Mouse (Mus musculus): Measurements from ENCODE around the gene Ube2l3. TPM values are rescaled to one million over a fixed set of nuclear protein-coding genes. Genes with fewer than 3 reads are reported as not detected.
A peak's percentile ranks its signal among the peaks of the same experiment; 100 is the strongest.

Ube2l3 gene
- total RNA-seq, 2 experiments from 2014 or later = 33.8 to 77.2 TPM

DNA sequence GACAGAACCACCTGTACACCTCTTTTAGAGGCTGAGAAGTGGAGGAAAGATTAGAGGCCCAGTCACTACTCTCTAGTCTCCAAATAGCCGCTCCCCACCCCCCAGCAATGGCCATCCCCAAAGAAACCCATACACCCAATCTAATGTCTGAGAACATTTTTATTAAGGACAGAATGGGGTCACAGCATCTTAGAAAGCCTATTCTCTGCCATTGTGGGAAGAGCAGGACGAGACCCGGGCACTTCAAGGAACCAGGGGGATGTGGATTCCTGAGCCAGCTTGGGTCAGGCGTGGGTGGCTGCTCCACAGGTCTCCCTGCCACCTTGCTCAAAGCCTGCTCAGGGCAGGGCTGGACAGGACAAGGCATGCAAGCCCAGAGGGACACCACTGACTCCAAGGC is 50.6 kb downstream of the Ube2l3 start:
- no peak for ATAC-seq (replicated peaks; ENCODE audit: low FRiP score, poor library complexity, severe bottlenecking)

DNA sequence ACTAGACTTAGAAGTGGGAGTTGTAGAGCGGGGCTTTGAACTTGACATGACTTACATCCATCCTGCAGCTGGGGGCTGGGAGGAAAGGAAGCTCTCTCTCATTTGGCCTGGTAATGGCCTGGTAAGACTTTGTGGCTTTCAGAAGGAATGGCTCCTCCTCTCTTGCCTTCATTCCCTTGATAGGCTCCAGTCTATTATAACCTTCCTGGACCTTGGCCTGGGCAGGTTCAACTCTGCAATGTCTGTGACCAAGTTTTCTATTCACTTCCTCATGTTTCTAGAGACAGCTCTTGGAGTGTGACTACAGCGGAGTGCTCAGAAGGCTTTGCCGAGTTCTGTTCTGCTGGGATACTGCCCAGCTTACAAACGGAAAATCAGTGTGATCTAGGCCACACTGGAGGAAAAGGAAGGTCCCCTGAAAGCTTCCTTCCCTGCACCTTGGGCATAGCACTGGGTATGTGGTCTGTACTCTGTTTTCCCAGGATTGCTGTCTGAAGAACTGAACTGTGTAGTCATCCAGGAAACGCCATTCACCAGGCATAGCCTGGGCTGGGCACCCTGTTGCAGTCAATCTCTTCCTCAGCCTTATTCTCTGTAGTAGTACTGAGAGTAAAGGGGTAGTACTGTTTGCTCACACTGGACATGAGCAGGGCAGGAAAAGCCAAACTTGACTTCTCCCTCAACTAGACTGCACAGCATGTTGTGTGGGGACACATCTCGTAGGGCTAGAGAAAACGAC is 51.8 kb downstream of the Ube2l3 start:
- no peak for ATAC-seq (replicated peaks; ENCODE audit: low FRiP score, poor library complexity, severe bottlenecking)

DNA sequence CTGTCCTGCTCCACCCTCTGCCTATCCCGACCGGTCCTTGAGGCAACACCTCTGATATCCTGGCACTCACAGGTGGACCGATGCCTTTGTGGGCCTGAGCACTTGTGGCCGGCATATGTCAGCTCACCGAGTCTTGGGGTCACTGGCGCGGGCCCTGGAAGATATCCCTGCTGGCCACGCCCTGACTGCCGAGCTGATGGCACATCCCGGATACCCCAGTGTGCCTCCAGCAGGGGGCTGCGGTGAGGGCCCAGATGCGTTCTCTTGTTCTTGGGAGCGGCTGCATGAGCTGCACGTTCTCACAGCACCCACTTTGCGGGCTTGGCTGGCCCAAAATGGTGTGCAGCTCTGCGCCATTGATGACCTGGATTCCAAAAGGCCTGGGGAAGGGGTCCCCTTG is 54.4 kb downstream of the Ube2l3 start:
- ATAC-seq (replicated peaks; ENCODE audit: low FRiP score, poor library complexity, severe bottlenecking) = no peak

DNA sequence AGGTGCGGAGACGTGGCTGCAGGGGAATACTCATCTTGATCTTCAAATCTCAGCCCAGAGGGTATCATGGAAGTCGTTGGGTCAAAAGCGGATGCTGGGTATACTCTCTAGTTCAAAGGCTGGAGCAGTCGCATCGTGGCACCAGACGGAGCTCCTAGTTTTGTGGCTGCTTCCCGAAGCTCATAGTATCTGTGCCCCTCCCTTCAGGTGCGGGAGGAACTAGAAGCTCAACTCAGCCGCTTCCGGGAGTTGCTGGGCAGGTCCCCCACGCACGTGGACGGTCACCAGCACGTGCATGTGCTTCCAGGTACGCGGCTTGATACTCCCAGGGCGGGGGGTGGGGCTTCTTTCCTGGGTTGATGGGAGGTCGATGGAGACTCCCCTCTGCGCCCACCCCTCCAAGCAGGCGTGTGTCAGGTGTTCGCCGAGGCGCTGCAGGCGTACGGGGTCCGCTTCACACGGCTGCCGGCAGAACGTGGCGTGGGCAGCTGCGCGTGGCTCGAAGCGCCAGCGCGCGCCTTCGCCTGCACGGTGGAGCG is 55.0 kb downstream of the Ube2l3 start:
- no peak for ATAC-seq (replicated peaks; ENCODE audit: low FRiP score, poor library complexity, severe bottlenecking)

DNA sequence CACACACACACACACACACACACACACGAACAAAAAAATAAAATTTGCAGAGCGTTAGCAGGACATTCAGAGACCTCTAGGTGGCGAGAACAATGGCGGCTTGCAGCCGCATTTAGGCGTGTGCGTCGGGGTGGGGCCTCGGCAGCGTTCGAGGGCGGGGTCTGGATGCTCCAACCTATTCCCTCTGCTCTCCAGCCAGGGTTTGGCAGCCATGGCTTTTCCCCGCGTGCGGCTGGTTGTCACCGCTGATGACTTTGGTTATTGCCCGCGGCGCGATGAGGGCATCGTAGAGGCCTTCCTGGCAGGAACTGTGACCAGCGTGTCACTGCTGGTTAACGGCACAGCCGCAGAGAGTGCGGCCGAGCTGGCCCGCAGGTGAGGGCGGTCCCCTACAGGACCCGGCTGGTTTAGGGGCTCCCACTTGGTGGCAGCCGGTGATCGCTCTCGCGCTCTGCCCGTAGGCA is 55.6 kb downstream of the Ube2l3 start, which contains the start of gene Ccdc116:
Gene Ccdc116, minus strand, starts transcription at position 458 of the 464 bp plus-strand sequence.
- ATAC-seq (replicated peaks; ENCODE audit: low FRiP score, poor library complexity, severe bottlenecking) = peak; percentile 81

DNA sequence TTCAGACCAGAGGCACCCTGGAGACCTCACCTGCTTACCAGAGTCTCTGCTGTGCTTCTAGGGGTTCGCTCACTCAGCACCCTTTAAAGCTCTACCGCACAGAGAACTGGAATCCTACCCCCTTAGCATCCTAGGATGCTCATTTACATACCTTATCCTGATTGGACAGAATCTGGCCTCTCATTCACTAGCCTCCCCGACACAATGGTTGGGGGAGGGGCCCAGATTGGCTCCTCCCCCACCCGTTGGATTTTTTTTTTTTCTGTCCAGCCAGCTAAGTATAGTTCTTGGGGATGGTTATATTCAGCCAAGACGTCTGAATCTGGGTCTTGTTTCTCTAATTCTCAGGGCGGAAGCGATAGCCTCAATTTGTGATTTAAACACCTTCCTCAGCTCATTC is 58.1 kb downstream of the Ube2l3 start, which contains the start of gene Ydjc:
Gene Ydjc, plus strand, starts transcription at position 283 of the 400 bp plus-strand sequence.
- ATAC-seq (replicated peaks; ENCODE audit: low FRiP score, poor library complexity, severe bottlenecking) = no peak

DNA sequence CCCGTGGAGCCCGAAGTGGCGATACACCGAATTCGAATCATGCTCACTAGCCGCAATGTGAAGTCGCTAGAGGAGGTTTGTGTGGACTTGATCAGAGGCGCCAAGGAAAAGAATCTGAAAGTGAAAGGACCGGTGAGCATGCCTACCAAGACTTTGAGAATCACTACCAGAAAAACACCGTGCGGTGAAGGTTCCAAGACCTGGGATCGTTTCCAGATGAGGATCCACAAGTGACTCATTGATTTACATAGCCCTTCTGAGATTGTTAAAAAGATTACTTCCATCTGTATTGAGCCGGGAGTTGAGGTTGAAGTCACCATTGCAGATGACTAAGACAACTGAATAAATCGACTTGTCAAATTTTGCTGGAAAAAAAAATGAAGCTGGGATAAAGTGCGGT is 65.1 kb downstream of the Ube2l3 start:
- no peak for ATAC-seq (replicated peaks; ENCODE audit: low FRiP score, poor library complexity, severe bottlenecking)

DNA sequence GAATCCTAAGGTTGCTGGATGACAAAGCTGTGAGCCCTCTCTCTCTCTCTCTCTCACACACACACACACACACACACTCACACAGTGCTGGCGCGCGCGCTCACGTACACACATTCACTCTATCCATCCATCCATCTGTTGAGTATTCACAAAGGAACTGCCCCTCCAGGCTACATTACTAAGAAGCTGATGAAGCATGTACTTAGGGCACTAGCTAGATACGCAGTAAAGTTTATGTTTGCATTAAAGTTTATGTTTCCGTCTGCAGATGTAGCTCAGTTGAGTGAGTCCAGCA is 69.6 kb downstream of the Ube2l3 start:
- no peak for ATAC-seq (replicated peaks; ENCODE audit: low FRiP score, poor library complexity, severe bottlenecking)

DNA sequence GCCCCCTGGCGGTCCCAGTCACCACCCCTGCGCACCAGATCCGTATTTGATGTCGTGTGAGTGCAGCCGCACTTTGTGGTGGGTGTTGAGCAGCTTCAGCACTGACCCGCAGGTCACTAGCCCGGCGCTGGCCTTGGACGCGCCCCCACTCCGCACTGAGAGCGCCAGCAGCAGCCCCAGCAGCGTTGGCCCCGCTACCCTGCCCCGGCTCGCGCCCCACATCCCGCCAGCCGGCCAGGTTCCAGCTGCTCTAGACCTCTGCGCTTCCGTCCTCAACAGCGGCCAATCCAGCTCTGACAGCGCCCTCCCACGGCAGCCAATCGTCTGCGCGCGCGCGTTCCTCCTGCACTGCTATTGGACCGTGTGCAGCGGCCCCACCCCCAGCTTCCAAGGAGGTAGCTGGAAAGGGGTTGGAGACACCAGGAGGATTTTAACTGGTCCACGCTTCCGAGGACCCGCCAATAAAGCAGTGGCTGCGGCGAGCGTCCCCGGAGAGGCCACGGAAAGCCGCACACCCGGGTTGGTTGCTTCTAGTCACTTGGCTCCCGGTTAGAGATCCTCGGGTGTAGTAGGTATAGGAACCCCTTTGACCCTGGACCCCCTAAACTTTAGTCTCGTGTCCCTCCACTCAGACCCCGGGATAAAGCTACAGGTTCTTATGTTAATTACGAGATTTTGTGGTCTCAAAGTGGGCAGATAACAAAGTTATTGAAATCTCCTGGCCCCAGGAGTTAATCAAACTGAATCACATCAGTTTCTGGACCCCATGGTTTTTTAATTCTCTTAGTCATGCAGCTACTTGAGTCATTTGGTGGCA is 70.2 kb downstream of the Ube2l3 start, which contains the start of gene Sdf2l1:
Gene Sdf2l1, minus strand, starts transcription at position 295 of the 817 bp plus-strand sequence.
- peak; percentile 97 for ATAC-seq (replicated peaks; ENCODE audit: low FRiP score, poor library complexity, severe bottlenecking)

DNA sequence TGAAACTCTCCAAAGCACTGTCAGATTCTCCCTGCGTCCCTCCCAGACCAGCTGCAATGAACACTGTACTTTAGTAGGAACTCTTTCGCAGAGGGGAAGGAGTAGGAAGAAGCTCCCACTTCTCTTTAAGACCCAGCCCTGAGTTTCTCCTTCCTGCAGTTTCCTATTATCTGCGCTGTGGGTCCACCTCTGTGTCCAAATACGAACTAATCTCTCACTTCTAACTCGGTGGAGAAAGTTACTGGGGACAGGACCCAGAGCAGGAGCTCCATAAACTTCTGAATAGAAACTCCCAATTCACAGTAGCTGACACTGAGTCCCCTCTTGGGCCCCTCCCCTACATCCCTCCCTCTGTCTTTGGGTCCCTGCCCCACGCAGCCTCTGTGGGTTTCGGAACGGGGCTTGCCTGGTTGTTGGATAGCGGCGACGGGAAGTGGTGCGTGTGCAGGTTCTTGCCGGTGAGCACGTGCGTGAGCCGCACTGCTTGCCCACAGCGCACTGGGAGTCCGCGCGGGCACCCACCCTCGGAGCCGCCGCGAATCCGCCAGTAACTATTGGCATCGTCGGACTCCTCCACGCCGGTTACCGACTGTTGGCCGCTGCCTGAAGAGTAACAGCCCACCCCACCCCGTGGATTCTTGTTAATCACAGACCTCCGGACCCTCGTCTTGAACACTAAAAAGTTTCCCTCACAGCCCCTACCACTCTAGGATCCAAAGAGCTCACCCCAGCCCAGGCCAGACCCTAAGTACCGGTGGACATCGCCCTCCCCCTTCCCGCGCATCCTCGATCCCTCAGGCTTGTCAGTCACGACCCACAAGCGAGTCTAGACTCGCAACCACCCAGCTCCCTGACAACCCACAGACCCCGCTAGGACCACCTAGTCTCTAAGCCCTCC is 71.0 kb downstream of the Ube2l3 start:
- ATAC-seq (replicated peaks; ENCODE audit: low FRiP score, poor library complexity, severe bottlenecking) = peak; percentile 37

DNA sequence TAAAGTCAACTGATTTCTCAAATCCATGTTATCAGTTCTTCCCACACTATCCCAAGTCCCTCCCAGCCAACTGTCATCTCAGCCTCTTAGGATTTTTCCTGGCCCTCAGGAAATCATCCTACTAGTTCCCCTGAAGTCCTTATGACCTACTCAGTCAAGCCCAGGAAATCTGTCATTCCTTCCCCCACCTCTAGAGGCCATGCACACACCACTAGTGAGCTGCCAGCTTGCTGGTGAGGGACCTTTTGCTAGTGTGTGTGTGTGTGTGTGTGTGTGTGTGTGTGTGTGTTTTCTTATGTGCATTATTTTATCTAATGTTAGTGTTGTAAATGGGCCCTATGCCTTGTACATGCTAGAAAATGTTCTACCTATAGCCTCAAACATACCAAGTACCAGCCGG is 75.2 kb downstream of the Ube2l3 start:
- ATAC-seq (replicated peaks; ENCODE audit: low FRiP score, poor library complexity, severe bottlenecking) = no peak

DNA sequence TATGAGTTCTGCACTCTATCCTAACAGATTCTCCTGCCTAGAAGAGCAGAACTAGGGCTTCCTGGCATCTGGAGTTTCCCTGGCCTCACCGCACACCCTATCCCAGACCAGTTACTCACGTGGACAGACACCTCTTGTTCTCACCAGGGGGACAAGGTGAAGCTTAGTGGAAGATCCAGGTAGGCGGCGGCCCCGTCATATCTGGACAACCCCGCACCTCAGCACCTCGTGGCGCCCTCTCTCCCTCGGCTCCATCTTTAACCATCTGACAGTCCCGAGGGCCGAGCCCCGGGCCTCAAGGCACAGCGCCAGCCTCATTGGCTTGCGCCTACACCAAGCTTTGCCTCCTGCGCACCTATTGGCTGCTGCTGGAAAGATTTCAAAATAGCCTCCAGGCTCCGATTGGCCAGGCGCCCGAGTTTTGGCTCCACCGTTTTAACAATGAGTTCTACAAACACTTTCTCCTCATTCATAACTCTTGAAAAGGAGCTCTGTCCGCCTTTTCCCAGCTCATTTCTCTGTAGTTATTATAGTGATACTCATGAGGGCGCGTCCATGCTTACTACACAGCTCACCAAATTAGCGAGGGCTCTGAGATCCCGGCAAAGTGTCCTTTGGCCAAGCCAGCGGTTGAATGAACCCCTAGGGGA is 77.5 kb downstream of the Ube2l3 start, which contains the start of gene 2610318N02Rik:
Gene 2610318N02Rik, minus strand, starts transcription at position 297 of the 650 bp plus-strand sequence.
- ATAC-seq (replicated peaks; ENCODE audit: low FRiP score, poor library complexity, severe bottlenecking) = peak; percentile 94

DNA sequence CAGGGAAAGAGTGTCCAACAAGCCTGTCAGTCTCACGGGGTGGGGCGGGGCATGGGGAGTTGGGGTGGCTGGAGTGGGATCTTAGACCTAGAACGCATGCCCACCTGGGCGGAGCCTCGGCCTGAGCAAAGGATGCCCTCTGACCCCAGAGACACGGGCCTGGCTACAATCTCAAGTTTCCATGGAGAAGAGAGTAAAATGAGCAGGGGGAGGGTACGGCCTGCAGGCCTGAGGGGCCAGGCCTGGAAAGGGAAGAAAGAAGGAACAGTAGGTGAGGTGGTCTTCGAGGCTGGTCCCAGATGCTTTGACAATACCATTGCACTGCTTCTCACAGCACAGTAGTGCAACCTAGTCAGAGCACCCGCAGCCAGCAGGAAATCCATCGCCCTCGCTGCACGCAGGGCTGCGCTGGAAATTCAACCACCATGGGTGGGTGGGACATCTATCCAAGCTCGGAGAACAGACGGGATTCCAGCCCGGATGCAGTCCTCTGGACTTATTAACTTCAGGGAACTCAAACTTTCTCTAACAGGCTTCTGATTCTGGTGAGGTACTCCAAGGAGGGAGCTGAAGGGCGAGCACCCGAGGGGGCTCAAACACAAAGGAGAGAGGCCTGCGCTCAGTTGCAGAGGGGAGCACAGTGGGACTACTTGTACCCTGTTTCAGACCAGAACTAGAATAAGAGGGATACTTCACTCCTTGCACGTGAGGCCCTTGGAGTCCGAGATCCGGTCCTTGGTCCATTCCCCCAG is 78.2 kb downstream of the Ube2l3 start:
- peak; percentile 4; the same call in 1 of the 2 replicates for ATAC-seq (replicated peaks; ENCODE audit: low FRiP score, poor library complexity, severe bottlenecking)

DNA sequence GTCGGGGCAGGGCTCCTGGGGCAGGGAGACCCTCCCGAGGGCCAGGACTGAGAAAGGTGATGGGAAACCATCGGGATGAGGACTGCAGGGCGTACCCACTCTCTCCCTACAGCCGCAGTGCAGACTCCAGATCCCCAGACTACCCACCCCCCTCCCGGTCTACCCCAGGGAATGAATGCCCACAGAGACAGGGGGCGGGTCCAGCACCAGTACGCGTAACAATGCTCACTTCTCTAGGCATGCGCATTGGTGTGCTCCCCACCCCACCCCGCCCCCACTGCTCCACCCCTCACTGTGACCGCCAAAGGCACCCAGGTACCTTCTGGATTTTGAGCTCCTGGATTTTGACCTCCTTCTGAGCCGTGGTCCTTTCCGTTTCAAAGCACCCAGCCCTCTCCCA is 80.9 kb downstream of the Ube2l3 start:
- ATAC-seq (replicated peaks; ENCODE audit: low FRiP score, poor library complexity, severe bottlenecking) = no peak

DNA sequence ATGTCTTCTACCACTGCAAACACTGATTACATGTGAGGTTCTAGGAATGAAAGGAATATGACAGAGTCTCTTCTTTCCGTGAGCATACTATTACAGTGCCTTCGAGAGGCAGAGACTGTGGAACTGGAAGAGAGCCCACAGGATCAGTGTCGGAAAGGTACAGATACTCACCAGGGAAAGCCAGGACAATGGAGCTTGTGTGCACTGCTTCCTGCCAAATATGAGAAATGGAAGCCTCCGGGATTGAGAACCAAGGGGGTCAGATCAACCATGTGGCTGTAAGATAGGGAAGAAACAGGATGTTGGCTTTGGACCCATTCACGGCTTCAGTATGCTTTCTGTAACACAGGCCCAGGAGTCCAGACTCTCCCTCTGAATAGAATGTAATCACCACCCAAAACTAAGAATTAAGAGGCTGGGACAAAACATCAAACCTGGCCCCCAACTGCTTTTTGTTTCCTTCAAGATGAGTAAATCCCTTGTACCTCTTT is 85.1 kb downstream of the Ube2l3 start:
- no peak for ATAC-seq (replicated peaks; ENCODE audit: low FRiP score, poor library complexity, severe bottlenecking)

DNA sequence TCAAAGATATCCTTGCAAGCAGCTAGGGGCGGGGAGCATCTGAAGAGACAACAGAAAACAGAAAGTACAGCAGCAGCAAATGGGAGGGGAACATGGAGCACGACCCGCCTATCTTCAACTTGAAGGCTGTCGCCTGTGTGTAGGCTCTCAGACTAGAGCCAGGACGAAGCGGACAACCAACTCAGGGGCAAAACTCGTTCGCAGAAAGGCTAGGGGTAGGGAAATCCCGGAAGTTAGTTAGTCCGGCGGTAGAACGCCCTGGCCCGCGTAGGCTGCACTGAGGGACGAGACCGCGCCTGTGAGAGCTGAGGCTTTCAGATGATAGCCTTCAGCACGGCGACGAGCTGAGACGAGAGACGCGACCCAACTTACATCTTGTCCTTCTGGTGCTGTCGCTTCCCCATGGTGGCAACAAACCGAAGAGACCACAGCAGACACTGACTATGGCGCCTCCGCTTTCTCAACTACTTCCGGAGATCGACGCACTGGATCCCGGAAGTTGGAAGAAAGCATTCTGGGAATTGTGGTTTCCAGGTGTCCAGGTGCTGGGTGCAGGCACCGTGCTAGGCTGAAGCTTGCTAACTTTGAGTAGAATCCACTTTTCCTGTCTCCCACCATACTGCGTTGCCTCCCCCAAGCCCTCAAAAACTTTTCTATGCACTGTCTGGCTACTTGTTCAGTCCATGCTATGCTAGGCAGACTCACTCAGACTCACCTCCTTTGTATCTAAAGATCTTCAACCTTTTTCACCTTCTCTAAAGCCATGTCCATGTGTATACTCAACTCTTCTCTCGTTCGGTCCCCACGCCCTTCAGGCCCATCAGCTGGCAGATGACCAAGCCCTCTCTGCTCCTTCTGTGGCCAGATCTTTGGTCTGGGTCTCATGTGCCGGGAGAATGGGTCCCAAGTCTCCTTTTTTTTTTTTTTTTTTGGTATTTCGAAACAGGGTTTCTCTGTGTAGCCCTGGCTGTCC is 91.4 kb downstream of the Ube2l3 start, which contains the start of gene Ppil2:
Gene Ppil2, minus strand, starts transcription at position 487 of the 973 bp plus-strand sequence.
- ATAC-seq (replicated peaks; ENCODE audit: low FRiP score, poor library complexity, severe bottlenecking) = peak; percentile 98

DNA sequence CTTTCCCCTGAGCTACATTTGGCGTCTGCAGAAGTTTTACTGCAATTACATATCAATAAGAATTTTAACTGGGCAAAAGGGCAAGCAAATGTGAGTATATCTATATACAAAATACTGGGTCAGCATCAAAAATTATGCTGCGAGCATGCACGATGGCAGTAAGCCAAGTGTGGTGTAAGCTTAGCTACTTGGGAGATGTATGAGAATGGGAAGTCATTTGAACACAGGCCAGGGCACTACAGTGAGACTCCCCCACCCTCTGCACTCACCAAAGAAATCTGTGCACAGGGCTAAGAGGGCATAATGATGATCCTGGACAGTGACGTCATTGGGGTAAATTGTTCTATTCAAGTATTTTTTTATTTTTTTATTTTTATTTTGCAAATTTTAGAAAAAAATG is 97.8 kb downstream of the Ube2l3 start:
- no peak for ATAC-seq (replicated peaks; ENCODE audit: low FRiP score, poor library complexity, severe bottlenecking)
